22 mouse cellular contexts compared by ENCODE assay signal in the genomic region with DNA sequence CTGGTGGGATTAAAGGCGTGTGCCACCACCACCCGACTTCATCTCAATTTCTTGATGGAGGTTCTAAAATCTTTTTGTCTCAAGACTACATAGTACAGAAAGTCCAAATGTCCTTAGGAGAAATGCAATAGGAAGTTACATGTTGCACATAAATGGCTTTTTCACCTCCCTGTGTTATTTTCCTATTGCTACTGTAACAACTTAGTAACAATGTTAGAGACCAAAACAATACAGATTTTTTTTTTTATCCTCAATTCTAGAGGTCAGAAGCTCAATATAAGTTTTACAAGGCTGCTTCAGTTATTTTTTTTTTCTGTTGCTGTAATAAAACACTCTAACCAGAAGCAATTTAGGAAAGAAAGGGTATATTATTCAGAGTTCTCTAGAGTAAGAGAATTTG. TPM values are rescaled to one million over a fixed set of nuclear protein-coding genes. Genes with fewer than 3 reads are reported as not detected.
DNase-seq lines count a peak whose midpoint lies in the region; TF ChIP-seq lines count a peak whose summit lies in the region.
"Had no signal": no experiment of that assay in that cellular context is flagged by ENCODE, and none has a peak within 500 bp of the region (broad histone marks: within the 10 kb centered on the region; RNA-seq: fewer than 3 reads in every experiment).

No protein-coding gene starts in this region.

- intact Hi-C loops in heart, adult 2 months (cut with DNase I): loop anchor here (5.0 to 10.0 kb wide), 2 partner anchors 295 to 663 kb away; no protein-coding TSS in a partner anchor

- TF ChIP-seq EP300 in heart, adult 2 months (IDR thresholded peaks at IDR 0.05; ENCODE audit: insufficient read depth, low read depth, low read length): no peak

- peaks cover 2% of the 10 kb centered on the region; the same call in 1 of the 2 replicates for H3K9me3 ChIP-seq in E14TG2a.4 (ENCODE audit: low read length)
- H3K9me3 ChIP-seq: G1E had no signal

- H3K36me3 ChIP-seq in E14TG2a.4 (ENCODE audit: insufficient read depth, low read length): no peaks in the 10 kb centered on the region
- H3K36me3 ChIP-seq in heart, adult 2 months (ENCODE audit: control insufficient read depth, insufficient read depth, low read length): peaks cover 2% of the 10 kb centered on the region; the same call in 1 of the 2 replicates
- H3K36me3 ChIP-seq: G1E had no signal

- H3K79me2 ChIP-seq in heart, adult 2 months (replicated peaks; ENCODE audit: control insufficient read depth, insufficient read depth, low read length): no peaks in the 10 kb centered on the region; the same call in 1 of the 2 replicates

- H3K27ac ChIP-seq in heart, adult 2 months: no peak overlapping the region

- no peak for TF ChIP-seq CTCF in E14TG2a.4 (conservative IDR thresholded peaks at IDR 0.05; ENCODE audit: low read length)
- no peak for TF ChIP-seq CTCF in heart, adult 2 months (IDR thresholded peaks at IDR 0.05)

- 95% methylated on average over 2 of the region's 2 CpGs for WGBS in heart, adult 2 months

- no peak for TF ChIP-seq POLR2A in heart, adult 2 months (IDR thresholded peaks at IDR 0.05; ENCODE audit: insufficient read depth, low read depth, low read length)

- H3K4me1 ChIP-seq in E14TG2a.4 (replicated peaks; ENCODE audit: low read depth, low read length): peaks cover 30% of the 10 kb centered on the region
- H3K4me1 ChIP-seq in heart, adult 2 months (ENCODE audit: control insufficient read depth, insufficient read depth, low read length): no peaks in the 10 kb centered on the region; the same call in 1 of the 2 replicates

- 0 out of 2 replicates have a peak overlapping the region, but pooled peaks have one; percentile 20 for H3K4me3 ChIP-seq in E14TG2a.4 (replicated peaks; ENCODE audit: low read length)
- H3K4me3 ChIP-seq in heart, adult 2 months: no peak overlapping the region

- H3K27me3 ChIP-seq in E14TG2a.4 (ENCODE audit: insufficient read depth, low read length): no peaks in the 10 kb centered on the region
- H3K27me3 ChIP-seq in heart, adult 2 months (ENCODE audit: control insufficient read depth, insufficient read depth, low read length): no peaks in the 10 kb centered on the region
- H3K27me3 ChIP-seq: CH12.LX, Patski had no signal

- DNase-seq in 3T3-L1 (ENCODE audit: low read depth, low spot score): peak; percentile 91
- peak; percentile 91 for DNase-seq in adipocyte (ENCODE audit: low spot score)
- no peak for DNase-seq in heart, adult 2 months
- DNase-seq in natural killer cell, adult 2 months (ENCODE audit: low spot score in 2 of 2): no peak
- no peak for DNase-seq in frontal cortex, postnatal 10 days (ENCODE audit: low spot score in 2 of 2)
- DNase-seq: adrenal gland, adult 2 months; adrenal gland, adult 8-10 months; adrenal gland, postnatal 10 days; adrenal gland, postnatal 14 days; adrenal gland, postnatal 25 days; adrenal gland, postnatal 36 days; B cell, adult 2 months; cerebellum, adult 11 months; cerebellum, adult 11-12 months; cerebellum, adult 18-20 months; cerebellum, adult 2 months; cerebellum, adult 8-10 months; cerebellum, adult 9-10 months had no signal

- H3K9ac ChIP-seq in heart, adult 2 months (ENCODE audit: low read depth, low read length): no peak overlapping the region

RNA-seq across cellular contexts. Expression of a gene that starts 0.4 kb away (rescaled TPM):
- 10 to 100 TPM; 30.9 to 35.5 TPM for total RNA-seq in heart, adult 2 months (2021)
- 20.3 and 22.7 TPM in 2 replicates for polyA plus RNA-seq in heart, adult 2 months (2012; rRNA removed)

Comparison
In these comparisons a context has a peak if more than half of its experiments do, and no peak if none do; other contexts are left out.
1. DNase-seq: peak in 3T3-L1 (single experiment) and adipocyte (single experiment); none in heart, adult 2 months (0 of 2), natural killer cell, adult 2 months (0 of 2) and frontal cortex, postnatal 10 days (0 of 2).